Mouse (Mus musculus) kidney, adult 9 months (tissue): ENCODE results near the gene Olfr1395.
"Not testable (repeated sequence)": the region's sequence is repeated elsewhere in the genome, so short reads cannot be mapped to it uniquely, and the experiment has no call there.

Experiments
- DNase-seq: peaks from one replicate; pipeline ENCODE4 v3.0.0; 2022

Gene Olfr1395

GRCm38 (mm10) chr11:49176047-49176779 lies 34.1 kb downstream of the Olfr1395 start:
- DNase-seq: not testable (repeated sequence)

GRCm38 (mm10) chr11:49183172-49183571 lies 41.1 kb downstream of the Olfr1395 start:
- no peak for DNase-seq

GRCm38 (mm10) chr11:49186452-49186851 lies 44.4 kb downstream of the Olfr1395 start:
- no peak for DNase-seq

- DNase-seq: peak; percentile 26
These were observed 44.9 kb downstream of the Olfr1395 start, which contains the start of gene Btnl9 for GRCm38 (mm10) chr11:49186955-49187488. TSS of gene Btnl9 (minus strand) at chr11:49187159.

GRCm38 (mm10) chr11:49187701-49188100 lies 45.6 kb downstream of the Olfr1395 start:
- DNase-seq: no peak

GRCm38 (mm10) chr11:49189737-49190136 lies 47.7 kb downstream of the Olfr1395 start:
- DNase-seq: peak; percentile 87

- no peak for DNase-seq
These were observed 49.0 kb downstream of the Olfr1395 start for GRCm38 (mm10) chr11:49191083-49191482.

GRCm38 (mm10) chr11:49194771-49195170 lies 52.7 kb downstream of the Olfr1395 start:
- not testable (repeated sequence) for DNase-seq

GRCm38 (mm10) chr11:49195819-49196322 lies 53.8 kb downstream of the Olfr1395 start:
- peak; percentile 45 for DNase-seq
